Mouse (Mus musculus) thymus, adult 2 months (tissue): ENCODE data around the gene Dnajc7.

Experiments used
- CTCF ChIP-seq: fragments of 200-500 bp; IDR thresholded peaks from 2 replicates; pipeline ENCODE4 v1.5.1; 2012; ENCODE audit warnings: mild to moderate bottlenecking, control low read depth, low read length, moderate library complexity, borderline replicate concordance; ENCODE audit not compliant: control insufficient read depth, poor library complexity, insufficient read depth; ENCODE audit errors: extremely low read depth
- POLR2A ChIP-seq: fragments of 200-500 bp; IDR thresholded peaks from 2 replicates; pipeline ENCODE4 v1.6.1; 2012; ENCODE audit warnings: mild to moderate bottlenecking, low read length, control low read depth, moderate library complexity; ENCODE audit not compliant: control insufficient read depth, poor library complexity, insufficient read depth; ENCODE audit errors: extremely low read depth

- TF ChIP-seq CTCF (peak; percentile 51; the same call in 1 of the 2 replicates), POLR2A (0 out of 2 replicates have a peak, but pooled peaks have one; percentile 24)
Observed at GRCm38 (mm10) chr11:100544832-100545745, 74.9 kb downstream of the Dnajc7 start, which contains the start of gene Ttc25.
